In the genomic region with DNA sequence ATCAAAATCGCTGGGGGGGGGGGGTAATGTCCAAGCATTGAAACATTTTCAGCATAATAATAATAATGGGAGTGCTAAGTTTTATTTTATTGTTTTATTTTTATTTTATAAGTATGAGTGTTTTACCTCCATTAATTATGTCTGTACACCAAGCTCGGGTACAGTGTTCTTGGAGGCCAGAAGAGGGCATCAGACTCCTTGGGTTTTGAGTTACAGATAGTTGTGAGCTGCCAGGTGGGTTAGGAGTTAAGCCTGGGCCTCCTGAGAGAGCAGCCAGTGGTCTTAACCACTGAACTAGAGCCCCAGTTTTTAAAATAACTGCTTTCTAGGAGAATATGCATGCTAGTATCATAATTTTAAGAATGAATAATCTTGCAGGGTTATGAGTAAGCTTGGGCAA, we compare ENCODE assay signal across 8 mouse cellular contexts. TPM values are rescaled to one million over a fixed set of nuclear protein-coding genes. Genes with fewer than 3 reads are reported as not detected.
DNase-seq lines count a peak whose midpoint lies in the region; ATAC-seq lines count a peak whose summit lies in the region.

No protein-coding gene starts in this region.

- WGBS in hindbrain, embryonic 11.5 days: 16% methylated on average over 2 of the region's 2 CpGs
- 22% methylated on average over 2 of the region's 2 CpGs for WGBS in hindbrain, embryonic 16.5 days
- WGBS in neural tube, embryonic 15.5 days: 15% methylated on average over 2 of the region's 2 CpGs
- 30% methylated on average over 2 of the region's 2 CpGs for WGBS in forebrain, embryonic 12.5 days

- DNase-seq in hindbrain, embryonic 11.5 days (ENCODE audit: low spot score): peak; percentile 16
- peak; percentile 10 to 19 for DNase-seq in spleen, postnatal 36 days (ENCODE audit: low spot score in 2 of 2)
- no peak for DNase-seq in spleen, postnatal 14 days (ENCODE audit: low spot score in 2 of 2)
- DNase-seq in embryo, embryonic 10.5 days (ENCODE audit: low spot score): peak; percentile 50
- no peak for DNase-seq in testis, postnatal 10 days (ENCODE audit: low spot score)

- H3K9ac ChIP-seq in hindbrain, embryonic 11.5 days (ENCODE audit: low read depth, low read length): no peak overlapping the region
- H3K9ac ChIP-seq in hindbrain, embryonic 16.5 days (ENCODE audit: low read depth, low read length): no peak overlapping the region
- H3K9ac ChIP-seq in neural tube, embryonic 15.5 days (replicated peaks): no peak overlapping the region
- no peak overlapping the region for H3K9ac ChIP-seq in forebrain, embryonic 12.5 days

- no peaks in the 10 kb centered on the region for H3K27me3 ChIP-seq in hindbrain, embryonic 11.5 days (ENCODE audit: control insufficient read depth, insufficient read depth, low read length)
- H3K27me3 ChIP-seq in hindbrain, embryonic 16.5 days (replicated peaks; ENCODE audit: control insufficient read depth, insufficient read depth, low read length): no peaks in the 10 kb centered on the region
- no peaks in the 10 kb centered on the region for H3K27me3 ChIP-seq in neural tube, embryonic 15.5 days (replicated peaks)
- no peaks in the 10 kb centered on the region for H3K27me3 ChIP-seq in forebrain, embryonic 12.5 days

- H3K27ac ChIP-seq in hindbrain, embryonic 11.5 days (ENCODE audit: low read depth, low read length): no peak overlapping the region
- H3K27ac ChIP-seq in hindbrain, embryonic 16.5 days (ENCODE audit: low read depth, low read length): no peak overlapping the region
- H3K27ac ChIP-seq in neural tube, embryonic 15.5 days (replicated peaks): no peak overlapping the region
- H3K27ac ChIP-seq in forebrain, embryonic 12.5 days: no peak overlapping the region

- H3K4me3 ChIP-seq in hindbrain, embryonic 11.5 days (ENCODE audit: low read depth, low read length): no peak overlapping the region
- H3K4me3 ChIP-seq in hindbrain, embryonic 16.5 days (ENCODE audit: low read length): no peak overlapping the region
- H3K4me3 ChIP-seq in neural tube, embryonic 15.5 days (replicated peaks): no peak overlapping the region
- no peak overlapping the region for H3K4me3 ChIP-seq in forebrain, embryonic 12.5 days (replicated peaks)

- no peaks in the 10 kb centered on the region for H3K4me1 ChIP-seq in hindbrain, embryonic 11.5 days (replicated peaks; ENCODE audit: control insufficient read depth, insufficient read depth, low read length)
- no peaks in the 10 kb centered on the region for H3K4me1 ChIP-seq in hindbrain, embryonic 16.5 days (ENCODE audit: control insufficient read depth, insufficient read depth, low read depth, low read length)
- H3K4me1 ChIP-seq in neural tube, embryonic 15.5 days: 0 out of 2 replicates have a peak, but pooled peaks cover 4% of the 10 kb centered on the region
- no peaks in the 10 kb centered on the region; the same call in 1 of the 2 replicates for H3K4me1 ChIP-seq in forebrain, embryonic 12.5 days

- no peaks in the 10 kb centered on the region for H3K9me3 ChIP-seq in hindbrain, embryonic 11.5 days (ENCODE audit: control insufficient read depth, low read length)
- no peaks in the 10 kb centered on the region for H3K9me3 ChIP-seq in hindbrain, embryonic 16.5 days (ENCODE audit: control insufficient read depth, low read length)
- H3K9me3 ChIP-seq in neural tube, embryonic 15.5 days (replicated peaks): no peaks in the 10 kb centered on the region
- H3K9me3 ChIP-seq in forebrain, embryonic 12.5 days: no peaks in the 10 kb centered on the region

- no peak overlapping the region for H3K4me2 ChIP-seq in hindbrain, embryonic 11.5 days (replicated peaks; ENCODE audit: low read depth, low read length)
- H3K4me2 ChIP-seq in hindbrain, embryonic 16.5 days (ENCODE audit: low read length): no peak overlapping the region
- H3K4me2 ChIP-seq in neural tube, embryonic 15.5 days: no peak overlapping the region
- no peak overlapping the region for H3K4me2 ChIP-seq in forebrain, embryonic 12.5 days

- ATAC-seq in hindbrain, embryonic 11.5 days (ENCODE audit: low FRiP score): no peak
- no peak for ATAC-seq in hindbrain, embryonic 16.5 days
- ATAC-seq in neural tube, embryonic 15.5 days (ENCODE audit: low FRiP score): no peak
- no peak for ATAC-seq in forebrain, embryonic 12.5 days (ENCODE audit: low FRiP score)

- H3K36me3 ChIP-seq in hindbrain, embryonic 11.5 days (ENCODE audit: control insufficient read depth, insufficient read depth, low read length): no peaks in the 10 kb centered on the region
- H3K36me3 ChIP-seq in hindbrain, embryonic 16.5 days (ENCODE audit: control insufficient read depth, insufficient read depth, low read length): no peaks in the 10 kb centered on the region
- no peaks in the 10 kb centered on the region for H3K36me3 ChIP-seq in neural tube, embryonic 15.5 days
- H3K36me3 ChIP-seq in forebrain, embryonic 12.5 days (replicated peaks): no peaks in the 10 kb centered on the region

RNA-seq across cellular contexts. Expression of gene Abraxas1, which starts 5.2 kb away (rescaled TPM):
- 22.7 and 25.1 TPM in 2 replicates for polyA plus RNA-seq in hindbrain, embryonic 11.5 days (2014; fragmentation: Nextera tagmentation; extraction: Ambion mirVana)
- 13.1 and 14.3 TPM in 2 replicates for polyA plus RNA-seq in hindbrain, embryonic 16.5 days (2015; fragmentation: Nextera tagmentation; extraction: Ambion mirVana)
- polyA plus RNA-seq in neural tube, embryonic 15.5 days (2015; fragmentation: Nextera tagmentation; extraction: Ambion mirVana): 13.5 and 17.1 TPM in 2 replicates
- 24.1 and 28.5 TPM in 2 replicates for polyA plus RNA-seq in forebrain, embryonic 12.5 days (2016; fragmentation: Nextera tagmentation; extraction: Ambion mirVana)

RNA-seq across cellular contexts. Expression of gene Gpat3, which starts 19.5 kb away (rescaled TPM):
- polyA plus RNA-seq in hindbrain, embryonic 11.5 days (2014; fragmentation: Nextera tagmentation; extraction: Ambion mirVana): 0.33 and 0.62 TPM in 2 replicates
- 1.4 and 1.6 TPM in 2 replicates for polyA plus RNA-seq in hindbrain, embryonic 16.5 days (2015; fragmentation: Nextera tagmentation; extraction: Ambion mirVana)
- 1.7 and 2.8 TPM in 2 replicates for polyA plus RNA-seq in neural tube, embryonic 15.5 days (2015; fragmentation: Nextera tagmentation; extraction: Ambion mirVana)
- polyA plus RNA-seq in forebrain, embryonic 12.5 days (2016; fragmentation: Nextera tagmentation; extraction: Ambion mirVana): 0.20 and 0.74 TPM in 2 replicates

RNA-seq across cellular contexts. Expression of gene Mrps18c, which starts 27.5 kb away (rescaled TPM):
- polyA plus RNA-seq in hindbrain, embryonic 11.5 days (2014; fragmentation: Nextera tagmentation; extraction: Ambion mirVana): 167 TPM in 2 replicates
- 130 and 139 TPM in 2 replicates for polyA plus RNA-seq in hindbrain, embryonic 16.5 days (2015; fragmentation: Nextera tagmentation; extraction: Ambion mirVana)
- 160 TPM in 2 replicates for polyA plus RNA-seq in neural tube, embryonic 15.5 days (2015; fragmentation: Nextera tagmentation; extraction: Ambion mirVana)
- 174 and 181 TPM in 2 replicates for polyA plus RNA-seq in forebrain, embryonic 12.5 days (2016; fragmentation: Nextera tagmentation; extraction: Ambion mirVana)

RNA-seq across cellular contexts. Expression of gene Helq, which starts 27.6 kb away (rescaled TPM):
- 18.2 and 24.8 TPM in 2 replicates for polyA plus RNA-seq in hindbrain, embryonic 11.5 days (2014; fragmentation: Nextera tagmentation; extraction: Ambion mirVana)
- polyA plus RNA-seq in hindbrain, embryonic 16.5 days (2015; fragmentation: Nextera tagmentation; extraction: Ambion mirVana): 16.0 and 17.2 TPM in 2 replicates
- polyA plus RNA-seq in neural tube, embryonic 15.5 days (2015; fragmentation: Nextera tagmentation; extraction: Ambion mirVana): 14.1 and 19.5 TPM in 2 replicates
- polyA plus RNA-seq in forebrain, embryonic 12.5 days (2016; fragmentation: Nextera tagmentation; extraction: Ambion mirVana): 29.5 and 31.7 TPM in 2 replicates

Comparison
In these comparisons a context has a peak if more than half of its experiments do, and no peak if none do; other contexts are left out.
1. DNase-seq: peak in hindbrain, embryonic 11.5 days (single experiment), spleen, postnatal 36 days (2 of 2) and embryo, embryonic 10.5 days (single experiment); none in spleen, postnatal 14 days (0 of 2) and testis, postnatal 10 days (single experiment).